Mouse (Mus musculus): ENCODE data around the gene Abhd6. TPM values are rescaled to one million over a fixed set of nuclear protein-coding genes. Genes with fewer than 3 reads are reported as not detected.

The Abhd6 gene
- polyA plus RNA-seq, 1 experiment from 2014 or later: 36.7 TPM

DNA sequence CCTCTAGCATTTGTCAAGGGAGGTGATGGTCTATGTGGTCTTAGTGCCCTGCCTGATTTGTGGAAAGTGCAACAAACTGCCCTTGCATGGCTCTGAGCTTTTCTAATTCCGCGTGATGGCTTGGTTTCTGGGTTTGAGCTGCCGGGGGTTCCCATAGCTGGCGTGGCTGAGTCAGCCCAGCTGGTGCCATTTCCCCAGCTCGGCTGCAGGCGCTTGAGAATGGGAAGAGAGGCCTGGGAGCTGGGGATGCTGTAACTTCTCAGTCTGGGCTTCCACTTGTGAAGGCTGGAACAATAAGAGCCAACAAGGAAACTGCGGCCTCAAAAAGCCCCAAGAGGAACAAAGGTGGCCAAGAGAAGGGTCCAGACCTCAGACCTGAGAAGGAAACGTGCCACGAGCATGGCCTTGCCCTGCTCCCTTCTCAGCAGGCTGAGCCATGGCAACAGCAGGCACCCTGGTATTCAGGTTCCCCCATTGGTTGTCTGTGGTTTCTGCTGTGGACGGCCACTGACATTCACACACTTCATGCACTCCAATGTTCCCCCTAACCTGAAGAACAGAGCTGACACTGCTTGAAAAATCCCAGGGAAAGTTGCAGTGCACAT is 30.7 kb upstream of the Abhd6 start:
- H3K9me3 ChIP-seq (ENCODE audit: control insufficient read depth, low read length): no peaks in the 10 kb centered on the region
- 69% methylated on average over 10 of the region's 10 CpGs for WGBS
- no peaks in the 10 kb centered on the region for H3K4me1 ChIP-seq (replicated peaks; ENCODE audit: control insufficient read depth, insufficient read depth, low read length)
- no peaks in the 10 kb centered on the region for H3K27me3 ChIP-seq (replicated peaks; ENCODE audit: control insufficient read depth, insufficient read depth, low read length)
- H3K4me2 ChIP-seq (ENCODE audit: low read length): no peak overlapping the region
- H3K27ac ChIP-seq (ENCODE audit: low read length): no peak overlapping the region
- no peak overlapping the region for H3K4me3 ChIP-seq (replicated peaks; ENCODE audit: low read length)
- no peak overlapping the region for H3K9ac ChIP-seq (replicated peaks; ENCODE audit: low read depth, low read length)
- ATAC-seq: no peak
- no peaks in the 10 kb centered on the region for H3K36me3 ChIP-seq (ENCODE audit: control insufficient read depth, insufficient read depth)

DNA sequence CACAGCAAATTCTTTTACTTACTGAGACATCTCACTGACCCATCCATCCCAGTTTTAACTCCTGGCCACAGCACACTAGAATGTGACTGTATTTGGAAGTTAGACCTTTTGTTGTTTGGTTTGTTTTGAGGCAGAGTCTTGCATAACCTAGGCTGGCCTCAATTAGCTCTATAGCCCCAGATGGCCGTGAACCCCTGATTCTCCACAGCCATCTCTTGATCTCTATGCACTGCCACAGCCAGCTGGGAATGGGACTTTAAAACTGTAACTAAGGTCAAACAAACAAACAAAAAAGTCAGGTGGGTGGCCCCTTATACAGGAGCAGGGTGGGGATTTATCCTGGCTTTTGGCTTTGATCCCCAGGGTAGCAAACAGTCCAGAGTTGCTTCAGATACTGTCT is 28.1 kb upstream of the Abhd6 start:
- Histone ChIP-seq H3K36me3 (ENCODE audit: control insufficient read depth, insufficient read depth) (no peaks in the 10 kb centered on the region), H3K4me1 (replicated peaks; ENCODE audit: control insufficient read depth, insufficient read depth, low read length) (no peaks in the 10 kb centered on the region), H3K4me2 (ENCODE audit: low read length) (no peak overlapping the region), H3K9ac (replicated peaks; ENCODE audit: low read depth, low read length) (no peak overlapping the region), H3K27ac (ENCODE audit: low read length) (no peak overlapping the region), H3K9me3 (ENCODE audit: control insufficient read depth, low read length) (no peaks in the 10 kb centered on the region), H3K27me3 (replicated peaks; ENCODE audit: control insufficient read depth, insufficient read depth, low read length) (no peaks in the 10 kb centered on the region), H3K4me3 (replicated peaks; ENCODE audit: low read length) (no peak overlapping the region)
- ATAC-seq: no peak
- 76% methylated on average over 1 of the region's 1 CpGs for WGBS

DNA sequence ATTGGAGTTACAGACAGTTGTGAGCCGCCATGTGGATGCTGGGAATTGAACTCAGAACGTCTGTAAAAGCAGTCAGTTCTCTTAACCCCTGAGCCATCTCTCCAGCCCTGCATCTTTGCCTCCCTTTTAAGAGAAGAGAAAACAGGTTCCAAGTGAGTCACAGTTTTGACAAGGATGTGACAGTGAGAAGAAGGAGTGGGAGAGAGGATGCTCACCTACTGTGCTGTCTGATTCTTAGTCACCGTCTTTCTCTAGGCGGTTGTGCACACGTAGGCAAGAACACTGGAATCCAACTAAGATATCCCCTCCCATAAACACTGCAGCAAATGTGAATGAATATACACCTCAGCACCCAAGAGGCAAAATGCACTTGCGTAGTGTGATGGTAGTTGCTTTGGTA is 27.5 kb upstream of the Abhd6 start:
- no peaks in the 10 kb centered on the region for H3K36me3 ChIP-seq (ENCODE audit: control insufficient read depth, insufficient read depth)
- no peak overlapping the region for H3K4me3 ChIP-seq (replicated peaks; ENCODE audit: low read length)
- no peak overlapping the region for H3K4me2 ChIP-seq (ENCODE audit: low read length)
- no peak overlapping the region for H3K9ac ChIP-seq (replicated peaks; ENCODE audit: low read depth, low read length)
- no peak overlapping the region for H3K27ac ChIP-seq (ENCODE audit: low read length)
- H3K9me3 ChIP-seq (ENCODE audit: control insufficient read depth, low read length): no peaks in the 10 kb centered on the region
- WGBS: 84% methylated on average over 6 of the region's 6 CpGs
- no peaks in the 10 kb centered on the region for H3K27me3 ChIP-seq (replicated peaks; ENCODE audit: control insufficient read depth, insufficient read depth, low read length)
- no peaks in the 10 kb centered on the region for H3K4me1 ChIP-seq (replicated peaks; ENCODE audit: control insufficient read depth, insufficient read depth, low read length)
- ATAC-seq: no peak

DNA sequence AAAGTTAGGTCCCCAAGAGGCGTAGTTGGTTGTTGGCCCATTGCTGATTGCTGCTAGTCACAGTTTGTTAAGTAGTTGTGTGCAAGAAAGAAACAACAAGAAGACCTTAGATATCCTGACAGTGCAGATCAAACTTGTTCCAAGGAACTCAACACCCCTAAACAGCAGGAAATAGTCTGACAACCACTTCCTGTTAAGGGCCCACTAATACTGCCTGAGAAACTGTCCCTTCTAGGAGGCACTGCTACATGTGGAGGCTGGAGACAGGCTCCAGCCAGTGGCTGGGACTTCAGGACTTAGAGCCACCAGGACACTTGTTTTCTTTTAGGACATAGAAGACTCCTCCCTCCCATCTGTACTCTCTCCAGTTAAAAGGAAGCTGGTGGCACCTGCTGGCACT is 25.2 kb upstream of the Abhd6 start:
- ATAC-seq: no peak
- H3K27ac ChIP-seq (ENCODE audit: low read length): no peak overlapping the region
- H3K4me3 ChIP-seq (replicated peaks; ENCODE audit: low read length): no peak overlapping the region
- H3K9me3 ChIP-seq (ENCODE audit: control insufficient read depth, low read length): no peaks in the 10 kb centered on the region
- 95% methylated on average over 1 of the region's 1 CpGs for WGBS
- no peak overlapping the region for H3K9ac ChIP-seq (replicated peaks; ENCODE audit: low read depth, low read length)
- H3K27me3 ChIP-seq (replicated peaks; ENCODE audit: control insufficient read depth, insufficient read depth, low read length): no peaks in the 10 kb centered on the region
- no peaks in the 10 kb centered on the region for H3K4me1 ChIP-seq (replicated peaks; ENCODE audit: control insufficient read depth, insufficient read depth, low read length)
- H3K36me3 ChIP-seq (ENCODE audit: control insufficient read depth, insufficient read depth): no peaks in the 10 kb centered on the region
- H3K4me2 ChIP-seq (ENCODE audit: low read length): no peak overlapping the region

DNA sequence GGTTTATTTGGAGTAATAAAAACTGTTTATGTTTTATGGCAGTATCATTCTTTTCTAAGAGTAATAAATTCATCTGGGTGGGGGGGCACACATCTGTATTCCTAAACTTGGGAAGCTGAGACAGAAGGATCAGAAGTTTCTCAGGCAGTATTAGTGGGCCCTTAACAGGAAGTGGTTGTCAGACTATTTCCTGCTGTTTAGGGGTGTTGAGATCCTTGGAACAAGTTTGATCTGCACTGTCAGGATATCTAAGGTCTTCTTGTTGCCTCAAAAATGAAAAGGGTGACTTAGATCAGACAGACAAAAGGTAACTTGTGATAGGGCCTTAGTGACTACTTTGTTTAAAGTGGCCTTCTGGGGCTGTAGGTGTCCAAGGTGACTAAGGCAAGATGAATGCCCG is 24.5 kb upstream of the Abhd6 start:
- no peak overlapping the region for H3K4me3 ChIP-seq (replicated peaks; ENCODE audit: low read length)
- H3K27ac ChIP-seq (ENCODE audit: low read length): no peak overlapping the region
- ATAC-seq: no peak
- H3K9ac ChIP-seq (replicated peaks; ENCODE audit: low read depth, low read length): no peak overlapping the region
- H3K4me1 ChIP-seq (replicated peaks; ENCODE audit: control insufficient read depth, insufficient read depth, low read length): no peaks in the 10 kb centered on the region
- H3K9me3 ChIP-seq (ENCODE audit: control insufficient read depth, low read length): no peaks in the 10 kb centered on the region
- 87% methylated on average over 1 of the region's 1 CpGs for WGBS
- H3K27me3 ChIP-seq (replicated peaks; ENCODE audit: control insufficient read depth, insufficient read depth, low read length): no peaks in the 10 kb centered on the region
- no peak overlapping the region for H3K4me2 ChIP-seq (ENCODE audit: low read length)
- no peaks in the 10 kb centered on the region for H3K36me3 ChIP-seq (ENCODE audit: control insufficient read depth, insufficient read depth)

DNA sequence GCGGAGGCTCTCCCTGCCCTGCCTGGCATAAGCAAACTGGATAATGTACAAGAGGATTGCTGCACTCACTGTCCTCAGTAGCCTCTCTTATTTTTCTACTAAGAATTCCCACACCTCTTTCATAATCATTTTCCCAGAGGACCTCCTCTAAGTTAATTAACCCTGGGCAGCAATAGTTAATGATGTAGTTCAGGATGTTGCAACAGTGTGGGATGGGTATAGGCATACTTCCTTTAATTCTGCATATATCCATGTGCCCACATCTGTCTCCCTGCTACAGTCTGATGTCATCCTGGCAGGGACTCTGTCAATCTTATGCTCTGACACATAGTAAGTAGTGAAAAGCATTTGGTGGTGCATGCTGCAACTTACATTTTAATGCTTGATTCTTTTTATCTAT is 21.5 kb upstream of the Abhd6 start:
- no peak overlapping the region for H3K27ac ChIP-seq (ENCODE audit: low read length)
- no peak overlapping the region for H3K9ac ChIP-seq (replicated peaks; ENCODE audit: low read depth, low read length)
- H3K36me3 ChIP-seq (ENCODE audit: control insufficient read depth, insufficient read depth): no peaks in the 10 kb centered on the region
- no peak overlapping the region for H3K4me2 ChIP-seq (ENCODE audit: low read length)
- H3K27me3 ChIP-seq (replicated peaks; ENCODE audit: control insufficient read depth, insufficient read depth, low read length): no peaks in the 10 kb centered on the region
- no peaks in the 10 kb centered on the region for H3K9me3 ChIP-seq (ENCODE audit: control insufficient read depth, low read length)
- no peak for ATAC-seq
- no peak overlapping the region for H3K4me3 ChIP-seq (replicated peaks; ENCODE audit: low read length)
- H3K4me1 ChIP-seq (replicated peaks; ENCODE audit: control insufficient read depth, insufficient read depth, low read length): no peaks in the 10 kb centered on the region
- 100% methylated on average over 1 of the region's 1 CpGs for WGBS

DNA sequence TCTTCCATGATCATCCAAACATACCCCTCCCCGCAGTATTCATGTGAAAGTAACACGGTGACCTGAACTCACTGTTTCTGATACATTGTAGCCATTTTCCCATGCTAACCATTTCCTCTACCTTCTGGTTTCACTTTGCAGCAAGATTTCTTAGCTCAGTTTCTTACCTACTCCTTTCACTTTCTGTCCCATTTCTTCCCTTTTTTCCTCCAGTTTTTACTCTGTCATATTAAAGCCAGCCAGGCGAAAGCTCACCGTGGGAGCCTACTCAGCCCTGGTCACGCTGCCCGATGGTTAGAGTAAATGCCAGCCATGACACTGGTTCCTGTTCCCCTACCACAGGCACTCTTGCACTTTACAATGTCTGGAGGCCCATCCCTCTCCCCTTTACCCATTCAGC is 15.8 kb upstream of the Abhd6 start:
- H3K27ac ChIP-seq (ENCODE audit: low read length): no peak overlapping the region
- WGBS: 98% methylated on average over 6 of the region's 6 CpGs
- H3K9ac ChIP-seq (replicated peaks; ENCODE audit: low read depth, low read length): no peak overlapping the region
- H3K27me3 ChIP-seq (replicated peaks; ENCODE audit: control insufficient read depth, insufficient read depth, low read length): no peaks in the 10 kb centered on the region
- H3K4me1 ChIP-seq (replicated peaks; ENCODE audit: control insufficient read depth, insufficient read depth, low read length): no peaks in the 10 kb centered on the region
- H3K4me3 ChIP-seq (replicated peaks; ENCODE audit: low read length): no peak overlapping the region
- ATAC-seq: no peak
- no peaks in the 10 kb centered on the region for H3K36me3 ChIP-seq (ENCODE audit: control insufficient read depth, insufficient read depth)
- H3K9me3 ChIP-seq (ENCODE audit: control insufficient read depth, low read length): no peaks in the 10 kb centered on the region
- H3K4me2 ChIP-seq (ENCODE audit: low read length): no peak overlapping the region

DNA sequence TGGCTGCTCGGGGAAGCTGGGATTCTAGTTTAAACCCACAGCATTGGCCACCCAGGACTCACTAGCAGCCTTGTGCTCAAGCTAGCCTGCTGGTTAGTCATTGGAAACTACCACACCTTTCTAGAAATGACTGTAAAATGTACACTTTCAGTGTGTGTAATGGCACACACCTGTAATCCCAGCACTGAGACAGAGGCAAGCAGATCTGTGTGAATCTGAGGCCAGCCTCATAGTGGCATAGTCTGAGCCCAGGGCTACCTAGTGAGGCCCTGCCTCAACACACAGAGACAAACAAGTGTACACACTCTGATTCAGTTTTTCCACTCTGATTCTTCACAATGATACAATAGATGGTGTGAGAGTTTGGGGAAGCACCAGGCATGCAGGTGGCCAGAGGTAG is 13.3 kb upstream of the Abhd6 start:
- no peak overlapping the region for H3K27ac ChIP-seq (ENCODE audit: low read length)
- H3K4me2 ChIP-seq (ENCODE audit: low read length): no peak overlapping the region
- no peaks in the 10 kb centered on the region for H3K36me3 ChIP-seq (ENCODE audit: control insufficient read depth, insufficient read depth)
- H3K9me3 ChIP-seq (ENCODE audit: control insufficient read depth, low read length): no peaks in the 10 kb centered on the region
- H3K4me3 ChIP-seq (replicated peaks; ENCODE audit: low read length): no peak overlapping the region
- H3K4me1 ChIP-seq (replicated peaks; ENCODE audit: control insufficient read depth, insufficient read depth, low read length): no peaks in the 10 kb centered on the region
- no peak overlapping the region for H3K9ac ChIP-seq (replicated peaks; ENCODE audit: low read depth, low read length)
- H3K27me3 ChIP-seq (replicated peaks; ENCODE audit: control insufficient read depth, insufficient read depth, low read length): no peaks in the 10 kb centered on the region
- WGBS: 59% methylated on average over 1 of the region's 1 CpGs
- no peak for ATAC-seq

DNA sequence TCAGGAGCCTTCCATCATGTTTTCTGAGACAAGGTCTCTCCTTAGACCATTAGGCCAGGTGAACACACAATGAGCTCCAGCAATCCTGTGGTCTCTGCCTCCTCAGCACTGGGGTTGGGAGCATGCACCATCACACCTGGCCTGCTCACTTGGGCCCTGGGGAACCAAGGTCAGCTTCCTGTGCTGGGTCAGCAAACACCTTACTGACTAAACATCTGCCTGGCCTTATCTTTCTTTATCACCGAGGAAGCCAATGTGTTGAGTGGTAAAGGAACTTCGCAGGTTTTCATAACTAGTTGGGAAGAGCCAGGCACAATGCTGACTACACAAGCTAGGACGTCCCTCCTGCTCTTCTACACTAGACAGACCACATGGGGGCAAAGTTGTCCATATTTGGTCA is 12.7 kb upstream of the Abhd6 start:
- Histone ChIP-seq H3K9me3 (ENCODE audit: control insufficient read depth, low read length) (no peaks in the 10 kb centered on the region), H3K4me2 (ENCODE audit: low read length) (no peak overlapping the region), H3K27ac (ENCODE audit: low read length) (no peak overlapping the region), H3K36me3 (ENCODE audit: control insufficient read depth, insufficient read depth) (no peaks in the 10 kb centered on the region), H3K27me3 (replicated peaks; ENCODE audit: control insufficient read depth, insufficient read depth, low read length) (no peaks in the 10 kb centered on the region), H3K9ac (replicated peaks; ENCODE audit: low read depth, low read length) (no peak overlapping the region), H3K4me1 (replicated peaks; ENCODE audit: control insufficient read depth, insufficient read depth, low read length) (no peaks in the 10 kb centered on the region), H3K4me3 (replicated peaks; ENCODE audit: low read length) (no peak overlapping the region)
- WGBS: 79% methylated on average over 3 of the region's 3 CpGs
- ATAC-seq: no peak

DNA sequence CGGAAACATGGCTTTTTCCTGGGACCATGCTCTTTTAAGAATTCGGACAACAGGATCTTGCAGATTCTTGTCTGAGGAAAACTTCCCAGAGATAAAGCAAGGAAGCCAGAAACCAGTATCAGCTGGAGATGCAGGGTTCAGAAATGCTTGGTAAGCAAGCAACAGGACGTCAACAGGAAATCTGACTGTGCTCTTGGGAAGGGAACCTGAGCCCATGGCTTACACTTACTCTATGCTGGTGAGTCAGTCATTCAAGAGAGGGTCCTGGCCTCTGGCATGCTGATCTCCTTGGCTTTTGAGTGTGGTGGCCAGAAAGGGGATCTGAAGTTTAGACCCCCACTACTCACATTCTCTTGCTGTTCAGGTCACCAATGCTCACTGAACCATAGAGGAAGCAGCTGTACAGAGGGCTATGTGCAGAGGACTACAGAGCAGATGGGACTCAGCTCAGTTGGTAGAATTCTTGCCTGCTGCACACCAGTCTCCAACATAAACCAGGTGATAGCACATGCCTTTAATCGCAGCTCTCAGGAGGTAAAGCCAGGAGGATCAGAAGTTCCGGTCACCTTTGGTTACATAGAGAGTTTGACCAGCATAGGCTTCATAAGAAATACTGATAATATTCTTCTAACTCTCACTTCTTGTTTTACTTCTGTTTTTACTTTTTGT is 11.5 kb upstream of the Abhd6 start:
- no peaks in the 10 kb centered on the region for H3K36me3 ChIP-seq (ENCODE audit: control insufficient read depth, insufficient read depth)
- H3K9me3 ChIP-seq (ENCODE audit: control insufficient read depth, low read length): no peaks in the 10 kb centered on the region
- no peaks in the 10 kb centered on the region for H3K4me1 ChIP-seq (replicated peaks; ENCODE audit: control insufficient read depth, insufficient read depth, low read length)
- no peaks in the 10 kb centered on the region for H3K27me3 ChIP-seq (replicated peaks; ENCODE audit: control insufficient read depth, insufficient read depth, low read length)
- no peak overlapping the region for H3K4me2 ChIP-seq (ENCODE audit: low read length)
- no peak overlapping the region for H3K27ac ChIP-seq (ENCODE audit: low read length)
- no peak overlapping the region for H3K9ac ChIP-seq (replicated peaks; ENCODE audit: low read depth, low read length)
- ATAC-seq: no peak
- 90% methylated on average over 5 of the region's 5 CpGs for WGBS
- H3K4me3 ChIP-seq (replicated peaks; ENCODE audit: low read length): no peak overlapping the region
